Mouse (Mus musculus): ENCODE results near the gene Zmym5. TPM values are rescaled to one million over a fixed set of nuclear protein-coding genes. Genes with fewer than 3 reads are reported as not detected.
"Not testable (repeated sequence)": the region's sequence is repeated elsewhere in the genome, so short reads cannot be mapped to it uniquely, and the experiment has no call there.

The Zmym5 gene
- total RNA-seq, 2 experiments from 2014 or later = 12.8 to 18.5 TPM

DNA sequence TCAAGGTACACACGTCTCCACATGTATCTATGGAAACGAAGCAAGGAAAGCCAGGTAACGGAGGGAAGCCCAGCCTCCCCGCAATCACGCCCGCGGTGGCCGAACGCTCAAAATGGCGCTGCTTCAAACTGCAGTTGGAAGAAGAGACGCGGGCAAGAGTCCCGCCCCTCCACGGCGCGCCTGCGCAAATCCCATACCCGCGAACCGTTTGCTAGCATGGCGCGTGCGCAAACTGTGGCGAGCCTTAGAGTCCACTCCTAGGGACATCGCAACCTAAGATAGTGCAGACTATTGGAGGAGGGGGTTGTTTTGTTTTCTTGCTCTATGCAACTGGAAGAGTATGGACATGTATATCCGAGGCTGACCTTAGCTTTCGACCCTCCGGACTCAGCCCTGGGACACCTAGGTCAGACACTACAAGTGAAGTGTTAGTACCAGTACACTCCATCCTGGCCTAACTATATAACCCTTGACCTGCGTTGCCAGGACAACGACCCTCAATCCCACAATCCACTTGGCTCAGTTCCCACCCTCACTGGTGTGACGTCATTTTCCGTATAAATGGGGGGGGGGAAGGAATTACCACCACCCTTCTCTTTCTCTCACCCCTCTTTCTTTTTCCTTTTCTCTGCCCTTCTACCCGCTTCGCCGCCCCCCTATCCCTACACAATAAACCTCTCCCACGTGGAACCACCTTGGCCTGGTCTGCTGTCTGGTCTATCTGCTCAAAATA lies 33.1 kb downstream of the Zmym5 start, which contains the start of gene Pspc1:
TSS of gene Pspc1 (minus strand) at position 117 of the 733 bp plus-strand sequence.
- peak; percentile 95 for DNase-seq
- intact Hi-C loops (cut with DNase I) = no loop called here

DNA sequence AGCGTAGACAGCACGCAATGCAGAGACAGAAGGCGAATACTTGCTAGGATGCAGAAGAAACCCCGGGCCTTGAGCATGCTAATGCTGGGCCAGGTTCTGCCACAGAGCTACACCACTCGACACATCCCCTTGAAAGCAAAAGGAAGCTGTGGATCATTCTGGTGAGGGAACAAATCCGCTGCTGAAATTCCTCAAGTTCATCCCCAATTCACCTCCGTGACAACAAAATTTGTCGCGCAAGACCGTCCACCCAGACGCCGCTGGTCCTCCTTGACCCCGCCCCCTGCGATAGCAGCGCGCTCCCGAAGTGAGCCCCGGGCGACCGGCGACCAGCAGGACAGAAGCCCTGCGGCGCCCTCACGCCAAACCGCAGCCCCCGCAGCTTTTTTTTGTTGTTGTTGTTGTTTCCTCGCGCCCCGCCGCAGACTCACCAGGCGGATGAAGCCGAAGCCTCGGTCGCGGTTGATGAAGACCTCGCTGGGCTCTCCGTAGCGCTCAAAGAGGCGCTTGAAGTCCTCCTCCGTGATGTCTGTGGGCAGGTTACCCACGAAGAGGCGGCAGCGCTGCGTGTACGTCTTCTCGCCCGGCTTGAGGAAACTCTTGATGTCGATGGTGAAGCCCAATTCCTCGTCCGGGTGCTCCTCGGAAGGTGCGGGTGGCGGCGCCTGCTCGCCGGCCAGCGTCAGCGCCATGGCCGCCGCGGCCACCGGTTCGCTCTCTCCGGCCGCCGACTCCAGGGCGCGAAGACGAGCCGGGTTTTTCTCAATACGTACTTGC lies 34.0 kb downstream of the Zmym5 start:
- peak; percentile 43 to 54 for DNase-seq
- intact Hi-C loops (cut with DNase I) = no loop called here

DNA sequence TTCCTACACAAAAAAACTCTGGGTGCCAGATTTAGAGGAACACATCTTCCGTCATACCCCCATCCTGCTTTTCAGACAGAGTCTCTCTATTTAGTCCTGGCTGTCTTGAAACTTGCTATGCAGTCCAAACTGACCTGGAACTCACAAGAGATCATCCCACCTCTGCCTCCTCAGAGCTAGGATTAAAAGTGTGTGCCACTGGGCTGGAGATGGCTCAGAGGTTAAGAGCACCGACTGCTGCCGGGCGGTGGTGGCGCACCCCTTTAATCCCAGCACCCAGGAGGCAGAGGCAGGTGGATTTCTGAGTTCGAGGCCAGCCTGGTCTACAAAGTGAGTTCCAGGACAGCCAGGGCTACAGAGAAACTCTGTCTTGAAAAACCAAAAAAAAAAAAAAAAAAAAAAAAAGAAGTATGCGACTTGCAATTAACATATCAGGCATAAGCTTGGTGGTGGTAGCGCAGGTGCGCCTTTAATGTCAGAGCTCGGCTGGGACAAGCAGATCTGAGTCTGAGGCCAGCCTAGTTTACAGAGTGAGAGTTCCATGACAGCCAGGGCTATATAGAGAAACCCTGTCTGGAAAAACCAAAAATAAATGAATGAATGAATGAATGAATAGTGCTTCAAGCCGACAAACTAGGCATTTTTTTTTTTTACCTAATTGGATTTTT lies 34.8 kb downstream of the Zmym5 start:
- intact Hi-C loops (cut with DNase I) = no loop called here
- no peak for DNase-seq

GRCm38 (mm10) chr14:56775416-56775815 lies 36.1 kb downstream of the Zmym5 start:
- no peak for DNase-seq
- intact Hi-C loops (cut with DNase I) = no loop called here

- intact Hi-C loops (cut with DNase I); DNase-seq: not testable (repeated sequence)
These were observed 45.1 kb downstream of the Zmym5 start for GRCm38 (mm10) chr14:56766438-56766837.

GRCm38 (mm10) chr14:56765117-56765516 lies 46.4 kb downstream of the Zmym5 start:
- DNase-seq; intact Hi-C loops (cut with DNase I): not testable (repeated sequence)

- intact Hi-C loops (cut with DNase I) = no loop called here
- no peak for DNase-seq
These were observed 60.2 kb downstream of the Zmym5 start for GRCm38 (mm10) chr14:56751282-56751681.

Other genes starting within 250 kb of the Zmym5 start
- gene Cenpj, start 236.3 kb downstream of the Zmym5 start, total RNA-seq (2021) = 1 to 10 TPM; 2.0 to 2.5 TPM
- 10 to 100 TPM; 12.0 to 13.2 TPM for gene Parp4, start 236.1 kb downstream of the Zmym5 start, total RNA-seq (2021)
- gene Mphosph8, start 143.5 kb downstream of the Zmym5 start, total RNA-seq (2021) = 10 to 100 TPM; 10.7 to 13.4 TPM
- 1 to 10 TPM; 6.3 to 8.8 TPM for gene Pspc1, start 33.4 kb downstream of the Zmym5 start, total RNA-seq (2021)
- 10 to 100 TPM; 30.5 to 34.2 TPM for gene Zmym2, start 74.9 kb upstream of the Zmym5 start, total RNA-seq (2021)
- gene Gja3, start 246.4 kb upstream of the Zmym5 start, total RNA-seq (2021) = under 1 TPM in 1 of 2 experiments, not detected in 1; 0.12 TPM